Comparison of ENCODE assay signal across 8 mouse cellular contexts in the genomic region with DNA sequence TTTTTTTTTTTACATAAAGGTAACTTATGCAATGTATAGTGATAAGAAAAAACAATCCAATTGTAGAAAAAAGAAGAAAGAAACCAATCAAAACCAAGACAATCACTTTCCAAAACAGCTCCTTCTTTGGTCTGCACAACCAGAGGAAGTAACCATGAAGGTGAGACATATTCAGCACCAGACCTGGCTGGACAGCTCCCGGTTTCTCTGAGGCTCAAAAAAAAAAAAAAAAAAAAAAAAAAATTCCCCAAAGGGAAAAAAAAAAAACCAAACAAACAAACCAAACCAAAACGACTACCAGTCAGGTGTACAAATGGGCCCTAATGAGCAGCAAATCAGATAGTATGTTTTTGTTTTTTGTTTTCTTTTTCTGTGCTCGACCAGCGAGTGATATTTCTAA. TPM values are rescaled to one million over a fixed set of nuclear protein-coding genes. Genes with fewer than 3 reads are reported as not detected.
A peak's percentile ranks its signal among the peaks of the same experiment; 100 is the strongest.
DNase-seq lines count a peak whose midpoint lies in the region.

No protein-coding gene starts in this region.

- intact Hi-C loops in gastrocnemius, postnatal 36 days (cut with DNase I): no loop called here

- peak; percentile 60 for DNase-seq in adrenal gland, postnatal 10 days
- DNase-seq in adrenal gland, adult 8-10 months: no peak
- DNase-seq in thymus, postnatal 14 days: peak; percentile 14
- no peak for DNase-seq in thymus, postnatal 36 days
- peak; percentile 17 to 85 for DNase-seq in kidney, postnatal 36 days
- DNase-seq in testis, postnatal 14 days (ENCODE audit: low spot score): peak; percentile 8
- DNase-seq in urinary bladder, postnatal 36 days (ENCODE audit: low spot score in 2 of 2): no peak
- DNase-seq in gastrocnemius, postnatal 36 days: no peak

RNA-seq across cellular contexts. Expression of a gene that starts 3.0 kb away (rescaled TPM):
- total RNA-seq in adrenal gland, postnatal 10 days (2021): under 1 TPM; 0.12 to 0.15 TPM
- under 1 TPM; 0.03 to 0.13 (median 0.08) TPM for total RNA-seq in adrenal gland, adult 8-10 months (2022)
- under 1 TPM in 1 of 2 experiments, not detected in 1; 0.12 TPM for total RNA-seq in gastrocnemius, postnatal 36 days (2021)

Comparison
In these comparisons a context has a peak if more than half of its experiments do, and no peak if none do; other contexts are left out.
1. DNase-seq: peak in adrenal gland, postnatal 10 days (single experiment), thymus, postnatal 14 days (single experiment), kidney, postnatal 36 days (2 of 2) and testis, postnatal 14 days (single experiment); none in adrenal gland, adult 8-10 months (single experiment), thymus, postnatal 36 days (0 of 2), urinary bladder, postnatal 36 days (0 of 2) and gastrocnemius, postnatal 36 days (0 of 2).